Mouse (Mus musculus): Measurements from ENCODE around the gene Bola3. TPM values are rescaled to one million over a fixed set of nuclear protein-coding genes. Genes with fewer than 3 reads are reported as not detected.

Gene Bola3
- polyA plus RNA-seq, 1 experiment from 2014 or later, result 117 TPM

DNA sequence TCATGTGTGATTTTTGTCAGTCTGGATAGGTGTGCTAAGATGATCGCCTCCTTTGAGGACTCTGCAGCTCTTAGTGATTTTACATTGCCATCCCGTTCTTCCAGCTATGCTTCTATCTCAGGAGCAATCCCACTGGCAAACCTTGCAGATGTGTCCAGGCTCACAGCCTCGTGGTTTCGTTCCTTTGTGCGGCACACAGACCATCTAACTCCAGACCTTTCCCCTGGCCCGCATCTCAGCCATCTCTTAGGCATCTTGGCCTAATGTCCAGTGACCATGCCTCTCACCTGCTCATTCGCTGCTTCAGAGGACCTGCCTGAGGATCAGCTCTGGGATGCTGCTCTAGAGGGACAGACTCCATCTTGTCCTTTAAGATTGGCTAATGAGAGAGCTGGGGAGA is 1.2 kb downstream of the Bola3 start:
- Histone ChIP-seq H3K9me3 (no peaks in the 10 kb centered on the region), H3K4me2 (replicated peaks) (peak overlapping the region; percentile 79), H3K36me3 (peaks cover 27% of the 10 kb centered on the region), H3K4me3 (peak overlapping the region; percentile 89), H3K27me3 (no peaks in the 10 kb centered on the region), H3K9ac (peak overlapping the region; percentile 96), H3K27ac (no peak overlapping the region), H3K4me1 (peaks cover 15% of the 10 kb centered on the region)
- 85% methylated on average over 7 of the region's 7 CpGs for WGBS
- ATAC-seq (ENCODE audit: low FRiP score, low read depth), result no peak

DNA sequence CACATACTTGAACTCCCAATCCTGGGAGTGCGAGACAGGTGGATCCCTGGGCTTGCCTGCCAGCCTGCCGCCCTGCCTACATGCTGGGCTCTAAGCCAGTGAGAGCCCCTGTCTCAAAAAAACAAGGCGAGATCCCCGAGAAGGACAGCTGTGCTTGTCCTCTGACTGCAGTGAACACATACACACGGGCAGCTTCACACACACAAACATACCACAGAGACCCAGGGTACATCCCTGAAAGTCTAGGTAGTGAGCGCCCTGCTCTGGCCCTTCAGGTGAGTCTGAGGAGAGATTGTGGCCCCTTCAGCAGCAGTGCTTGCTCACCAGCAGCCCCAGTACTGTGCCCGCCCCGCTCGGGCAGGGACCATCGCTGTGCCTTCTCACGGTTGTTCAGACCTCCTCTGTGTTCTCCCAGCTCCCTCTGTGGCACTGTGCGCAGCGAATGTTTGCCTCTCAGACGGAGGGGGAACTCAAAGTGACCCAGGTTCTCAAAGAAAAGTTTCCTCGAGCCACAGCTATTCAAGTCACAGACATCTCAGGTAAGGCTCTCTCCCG is 2.0 kb downstream of the Bola3 start:
- H3K27ac ChIP-seq, result no peak overlapping the region
- no peak overlapping the region for H3K4me3 ChIP-seq
- H3K36me3 ChIP-seq, result peaks cover 34% of the 10 kb centered on the region
- WGBS, result 91% methylated on average over 16 of the region's 16 CpGs
- H3K4me2 ChIP-seq (replicated peaks), result no peak overlapping the region
- no peaks in the 10 kb centered on the region for H3K27me3 ChIP-seq
- 0 out of 2 replicates have a peak overlapping the region, but pooled peaks have one; percentile 31 for H3K9ac ChIP-seq
- H3K9me3 ChIP-seq, result no peaks in the 10 kb centered on the region
- no peak for ATAC-seq (ENCODE audit: low FRiP score, low read depth)
- H3K4me1 ChIP-seq, result peaks cover 15% of the 10 kb centered on the region

- Histone ChIP-seq H3K27me3 (no peaks in the 10 kb centered on the region), H3K4me2 (replicated peaks) (no peak overlapping the region), H3K4me1 (peaks cover 15% of the 10 kb centered on the region), H3K27ac (no peak overlapping the region), H3K4me3 (no peak overlapping the region), H3K9me3 (no peaks in the 10 kb centered on the region), H3K36me3 (peaks cover 35% of the 10 kb centered on the region), H3K9ac (no peak overlapping the region)
- ATAC-seq (ENCODE audit: low FRiP score, low read depth), result no peak
- WGBS, result 79% methylated on average over 7 of the region's 7 CpGs
Observed at GRCm38 (mm10) chr6:83351490-83352160, 2.7 kb downstream of the Bola3 start.

GRCm38 (mm10) chr6:83352666-83353410 is 3.9 kb downstream of the Bola3 start:
- no peak overlapping the region for H3K4me3 ChIP-seq
- H3K9me3 ChIP-seq, result no peaks in the 10 kb centered on the region
- 93% methylated on average over 24 of the region's 24 CpGs for WGBS
- H3K9ac ChIP-seq, result no peak overlapping the region
- no peak for ATAC-seq (ENCODE audit: low FRiP score, low read depth)
- H3K27ac ChIP-seq, result no peak overlapping the region
- no peaks in the 10 kb centered on the region for H3K27me3 ChIP-seq
- H3K4me1 ChIP-seq, result peaks cover 15% of the 10 kb centered on the region
- peaks cover 33% of the 10 kb centered on the region for H3K36me3 ChIP-seq
- no peak overlapping the region for H3K4me2 ChIP-seq (replicated peaks)

GRCm38 (mm10) chr6:83354856-83355781 is 6.2 kb downstream of the Bola3 start:
- H3K9ac ChIP-seq, result no peak overlapping the region
- H3K27me3 ChIP-seq, result no peaks in the 10 kb centered on the region
- no peak overlapping the region for H3K4me3 ChIP-seq
- H3K36me3 ChIP-seq, result peaks cover 53% of the 10 kb centered on the region
- H3K4me2 ChIP-seq (replicated peaks), result no peak overlapping the region
- 80% methylated on average over 9 of the region's 9 CpGs for WGBS
- H3K9me3 ChIP-seq, result no peaks in the 10 kb centered on the region
- peaks cover 4% of the 10 kb centered on the region for H3K4me1 ChIP-seq
- ATAC-seq (ENCODE audit: low FRiP score, low read depth), result no peak
- no peak overlapping the region for H3K27ac ChIP-seq

- Histone ChIP-seq H3K9me3 (no peaks in the 10 kb centered on the region), H3K4me3 (no peak overlapping the region), H3K27ac (no peak overlapping the region), H3K9ac (no peak overlapping the region), H3K4me1 (no peaks in the 10 kb centered on the region), H3K36me3 (peaks cover 67% of the 10 kb centered on the region), H3K27me3 (no peaks in the 10 kb centered on the region), H3K4me2 (replicated peaks) (no peak overlapping the region)
- peak; percentile 55 for ATAC-seq (ENCODE audit: low FRiP score, low read depth)
- 24% methylated on average over 7 of the region's 7 CpGs for WGBS
Observed at GRCm38 (mm10) chr6:83356569-83357138, 7.7 kb downstream of the Bola3 start.

GRCm38 (mm10) chr6:83357436-83357835 is 8.5 kb downstream of the Bola3 start:
- WGBS, result 86% methylated on average over 10 of the region's 10 CpGs
- no peak overlapping the region for H3K4me2 ChIP-seq (replicated peaks)
- H3K9me3 ChIP-seq, result no peaks in the 10 kb centered on the region
- no peak for ATAC-seq (ENCODE audit: low FRiP score, low read depth)
- no peak overlapping the region for H3K27ac ChIP-seq
- H3K9ac ChIP-seq, result no peak overlapping the region
- no peaks in the 10 kb centered on the region for H3K27me3 ChIP-seq
- no peaks in the 10 kb centered on the region for H3K4me1 ChIP-seq
- H3K4me3 ChIP-seq, result no peak overlapping the region
- H3K36me3 ChIP-seq, result peaks cover 72% of the 10 kb centered on the region

- no peak for ATAC-seq (ENCODE audit: low FRiP score, low read depth)
Observed at GRCm38 (mm10) chr6:83361523-83362248, 12.7 kb downstream of the Bola3 start.

DNA sequence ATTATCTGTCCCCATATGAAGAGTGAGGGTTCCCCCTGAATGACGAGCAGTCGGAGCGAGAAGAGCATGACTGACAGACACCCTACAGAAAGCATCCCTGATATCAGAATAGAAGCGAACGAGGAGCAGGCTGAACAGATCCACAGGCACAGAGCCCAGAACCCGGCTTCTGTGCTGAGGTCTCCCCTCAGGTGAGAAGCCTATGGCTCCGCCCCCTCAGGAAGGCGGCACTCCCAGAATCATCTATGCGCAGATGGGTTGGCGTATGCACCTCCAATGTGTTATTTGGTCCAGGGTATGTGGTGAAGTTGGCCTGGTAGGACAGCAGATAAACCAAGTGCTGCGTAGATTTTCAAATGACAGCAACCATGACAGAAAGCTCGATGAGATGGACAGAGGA is 14.1 kb downstream of the Bola3 start:
- no peak for ATAC-seq (ENCODE audit: low FRiP score, low read depth)
- no peaks in the 10 kb centered on the region for H3K4me1 ChIP-seq
- H3K9me3 ChIP-seq, result no peaks in the 10 kb centered on the region
- H3K4me2 ChIP-seq (replicated peaks), result no peak overlapping the region
- H3K27me3 ChIP-seq, result no peaks in the 10 kb centered on the region
- H3K4me3 ChIP-seq, result no peak overlapping the region
- peaks cover 81% of the 10 kb centered on the region for H3K36me3 ChIP-seq
- H3K9ac ChIP-seq, result no peak overlapping the region
- H3K27ac ChIP-seq, result no peak overlapping the region
- 90% methylated on average over 12 of the region's 12 CpGs for WGBS

More at GRCm38 (mm10) chr6:83361523-83362248, 12.7 kb downstream of the Bola3 start:
- Histone ChIP-seq H3K9me3 (no peaks in the 10 kb centered on the region), H3K27ac (no peak overlapping the region), H3K9ac (no peak overlapping the region), H3K27me3 (no peaks in the 10 kb centered on the region), H3K36me3 (peaks cover 70% of the 10 kb centered on the region), H3K4me3 (no peak overlapping the region), H3K4me1 (no peaks in the 10 kb centered on the region), H3K4me2 (replicated peaks) (no peak overlapping the region)
- WGBS, result 79% methylated on average over 11 of the region's 11 CpGs

DNA sequence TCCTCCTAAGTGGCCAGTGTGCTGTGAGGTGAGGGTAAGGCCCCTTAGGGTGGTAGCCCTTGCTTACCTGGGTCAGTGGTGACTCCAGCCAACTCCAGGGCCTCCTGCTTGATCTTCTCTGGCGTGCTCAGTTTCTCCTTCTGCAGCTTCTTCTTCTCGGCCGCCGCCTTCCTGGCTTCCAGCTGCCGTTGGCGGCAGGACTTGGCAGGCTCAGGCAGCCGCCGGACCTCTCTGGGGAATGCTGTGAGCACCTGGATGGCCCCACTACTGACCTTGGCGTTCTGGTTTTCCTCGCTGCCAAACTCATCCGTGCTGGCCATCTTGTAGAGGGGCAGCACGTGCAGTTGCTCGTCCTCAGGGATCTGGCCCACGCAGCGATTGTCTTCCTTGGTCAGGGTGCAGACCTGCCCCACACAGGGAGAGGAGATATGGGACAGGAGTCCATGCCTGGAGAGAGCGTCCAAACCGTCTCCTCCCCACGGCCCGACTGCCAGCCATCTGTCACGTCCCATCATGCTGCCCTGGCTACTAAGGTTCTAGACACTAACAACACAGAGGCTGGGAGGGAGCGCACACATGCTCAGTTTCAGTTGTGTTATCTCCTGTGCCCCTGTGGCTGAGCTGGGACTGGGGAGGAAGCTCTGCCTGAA is 21.5 kb downstream of the Bola3 start:
- Histone ChIP-seq H3K27me3 (no peaks in the 10 kb centered on the region), H3K9ac (no peak overlapping the region), H3K4me3 (no peak overlapping the region), H3K27ac (no peak overlapping the region), H3K36me3 (peaks cover 94% of the 10 kb centered on the region), H3K4me1 (no peaks in the 10 kb centered on the region), H3K9me3 (no peaks in the 10 kb centered on the region), H3K4me2 (replicated peaks) (no peak overlapping the region)
- ATAC-seq (ENCODE audit: low FRiP score, low read depth), result no peak; the same call in 1 of the 2 replicates
- WGBS, result 91% methylated on average over 21 of the region's 21 CpGs

- H3K4me1 ChIP-seq, result no peaks in the 10 kb centered on the region
- no peak for ATAC-seq (ENCODE audit: low FRiP score, low read depth)
- 87% methylated on average over 3 of the region's 3 CpGs for WGBS
- H3K27ac ChIP-seq, result no peak overlapping the region
- no peaks in the 10 kb centered on the region for H3K27me3 ChIP-seq
- peaks cover 99% of the 10 kb centered on the region for H3K36me3 ChIP-seq
- H3K4me2 ChIP-seq (replicated peaks), result no peak overlapping the region
- no peaks in the 10 kb centered on the region for H3K9me3 ChIP-seq
- no peak overlapping the region for H3K4me3 ChIP-seq
- no peak overlapping the region for H3K9ac ChIP-seq
Observed at GRCm38 (mm10) chr6:83371350-83371749, 22.4 kb downstream of the Bola3 start.

Measured in limb, embryonic 13.5 days (tissue).